Mouse (Mus musculus) T-helper 17 cell (primary cell): ENCODE data around the gene Catsperz.

ENCODE experiments used
- in situ Hi-C, 2 experiments: fragments of 300-600 bp; cut with MboI, MseI; formaldehyde crosslinking; loops; 1 replicate in 1 of 2; 2 replicates in 1 of 2; pipeline ENCODE4 v1.15.1; 2025; ENCODE audit warnings: high pct_unique_total_duplicates in 2 of 2

Catsperz gene

DNA sequence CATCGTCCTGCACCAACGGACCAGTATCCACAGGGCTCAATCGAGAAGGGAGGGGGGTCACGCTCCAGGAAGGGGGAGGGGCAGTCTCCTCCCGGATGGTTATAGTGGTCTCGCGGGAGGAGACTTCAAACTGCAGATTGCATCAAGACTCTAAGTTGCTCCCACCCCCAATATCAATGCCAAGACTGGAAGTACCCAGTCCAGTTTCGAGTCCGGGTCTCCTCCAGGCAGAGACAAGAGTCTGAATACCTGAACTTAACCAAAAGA lies at the start of gene Catsperz:
Gene Catsperz, minus strand, starts transcription at position 74 of the 267 bp plus-strand sequence.
- in situ Hi-C loops: no loop called here

- in situ Hi-C loops: loop anchor here in 1 of 2 experiments (5.0 to 25.0 kb wide), 2 partner anchors 52 to 1938 kb away; partner anchors contain the start of genes B3gat3 and Esrra
Measured at GRCm38 (mm10) chr19:6974211-6975205, 49.3 kb upstream of the Catsperz start, which contains the start of gene Ppp1r14b. Ppp1r14b (plus strand) TSS chr19:6974968.

GRCm38 (mm10) chr19:6973581-6974190 lies 48.5 kb upstream of the Catsperz start:
- in situ Hi-C loops: loop anchor here in 1 of 2 experiments (5.0 kb wide), 1 partner anchor 51 kb away; the partner anchor contains the start of gene Esrra

- in situ Hi-C loops: loop anchor here in 1 of 2 experiments (5.0 kb wide), 1 partner anchor 50 kb away; the partner anchor contains the start of gene Esrra
Measured at GRCm38 (mm10) chr19:6972247-6972917, 47.2 kb upstream of the Catsperz start.

DNA sequence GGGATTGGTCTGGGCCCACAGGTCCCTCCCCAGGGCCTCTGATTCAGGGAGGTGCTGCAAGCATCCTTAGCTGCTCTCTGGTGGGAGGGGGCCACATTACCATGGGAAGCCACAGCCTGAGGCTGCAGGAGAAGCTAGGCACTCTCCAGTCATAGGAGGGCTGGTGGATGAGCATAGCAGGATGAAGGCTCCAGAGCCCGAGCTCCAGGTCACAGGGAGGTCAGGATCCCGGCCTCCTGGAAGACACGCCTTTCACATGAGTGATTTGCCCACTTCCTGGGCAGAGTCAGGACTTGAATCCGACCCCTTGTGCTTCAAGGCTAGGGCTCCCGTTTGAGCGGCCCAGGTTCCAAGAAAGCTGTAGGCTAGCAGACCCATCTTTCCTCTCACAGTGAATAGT lies 46.5 kb upstream of the Catsperz start:
- in situ Hi-C loops: loop anchor here in 1 of 2 experiments (5.0 kb wide), 1 partner anchor 49 kb away; the partner anchor contains the start of gene Esrra

- in situ Hi-C loops: loop anchor here in 1 of 2 experiments (5.0 kb wide), 1 partner anchor 48 kb away; the partner anchor contains the start of gene Esrra
Measured at GRCm38 (mm10) chr19:6970460-6971085, 45.4 kb upstream of the Catsperz start.

- in situ Hi-C loops: loop anchor here in 1 of 2 experiments (5.0 kb wide), 1 partner anchor 48 kb away; the partner anchor contains the start of gene Esrra
Measured at GRCm38 (mm10) chr19:6969665-6970381, 44.6 kb upstream of the Catsperz start.

DNA sequence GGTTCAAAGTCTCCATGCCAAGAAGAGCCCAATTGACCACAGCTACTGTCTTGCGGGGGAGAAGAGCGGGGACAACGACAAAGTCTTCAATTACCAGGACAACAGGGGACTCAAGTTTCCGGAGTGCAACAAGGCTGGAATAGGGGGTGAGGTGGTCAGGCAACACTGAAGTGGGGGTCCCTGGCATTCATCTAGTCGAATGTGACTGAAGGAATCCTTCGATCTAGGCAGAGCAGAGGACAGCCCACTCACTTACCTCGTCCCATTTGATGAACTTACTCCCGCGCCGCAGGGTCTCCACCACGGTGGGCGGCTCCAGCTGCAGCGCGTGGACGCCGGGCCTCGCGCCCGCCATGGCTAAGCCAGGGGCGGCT lies 44.1 kb upstream of the Catsperz start:
- in situ Hi-C loops: no loop called here

GRCm38 (mm10) chr19:6968491-6969271 lies 43.5 kb upstream of the Catsperz start:
- in situ Hi-C loops: no loop called here

- in situ Hi-C loops: loop anchor here in 1 of 2 experiments (10.0 kb wide), 1 partner anchor 552 kb away; no protein-coding TSS in a partner anchor
Measured at GRCm38 (mm10) chr19:6956461-6956860, 31.3 kb upstream of the Catsperz start.

DNA sequence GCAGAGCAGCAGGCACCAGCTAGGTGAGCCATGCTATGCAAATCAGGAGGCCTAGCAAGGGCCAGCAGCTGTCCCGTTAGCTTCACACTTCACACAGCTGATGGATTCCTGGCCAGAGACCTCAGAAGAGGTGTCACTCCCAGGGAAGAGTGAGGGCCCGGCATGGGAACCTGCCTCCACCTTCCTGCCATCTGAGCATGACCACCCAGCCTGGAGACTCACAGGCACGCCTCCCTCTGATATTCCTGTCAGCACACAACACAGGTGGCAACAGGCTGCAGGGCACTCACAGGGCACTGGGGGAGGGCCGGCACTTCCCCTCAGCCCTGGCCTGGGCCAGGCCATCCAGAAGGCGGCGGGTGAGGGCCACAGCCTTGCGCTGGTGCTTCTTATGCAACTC lies 30.2 kb upstream of the Catsperz start:
- in situ Hi-C loops: loop anchor here in 1 of 2 experiments (10.0 kb wide), 1 partner anchor 551 kb away; no protein-coding TSS in a partner anchor

DNA sequence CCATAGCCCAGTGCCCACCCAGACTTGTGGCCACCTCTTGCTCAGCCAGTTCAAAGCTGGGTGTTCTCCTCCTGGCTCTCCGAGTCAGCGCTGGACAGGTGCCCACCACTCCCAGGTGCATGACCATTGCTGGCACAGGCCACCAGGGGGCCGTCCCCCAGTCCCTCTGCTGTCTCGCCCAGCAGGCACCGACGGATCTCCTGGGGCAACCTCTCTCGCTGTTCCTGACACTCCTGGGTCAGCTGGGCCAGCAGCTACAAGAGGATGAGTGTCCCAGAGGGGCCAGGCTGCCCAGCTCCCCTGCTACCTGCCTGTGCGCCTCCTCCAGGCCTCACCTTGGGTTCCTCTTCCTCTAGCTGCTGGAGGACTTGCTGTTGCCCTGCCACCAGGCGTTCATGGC lies 28.9 kb upstream of the Catsperz start:
- in situ Hi-C loops: loop anchor here in 1 of 2 experiments (10.0 kb wide), 1 partner anchor 549 kb away; no protein-coding TSS in a partner anchor

DNA sequence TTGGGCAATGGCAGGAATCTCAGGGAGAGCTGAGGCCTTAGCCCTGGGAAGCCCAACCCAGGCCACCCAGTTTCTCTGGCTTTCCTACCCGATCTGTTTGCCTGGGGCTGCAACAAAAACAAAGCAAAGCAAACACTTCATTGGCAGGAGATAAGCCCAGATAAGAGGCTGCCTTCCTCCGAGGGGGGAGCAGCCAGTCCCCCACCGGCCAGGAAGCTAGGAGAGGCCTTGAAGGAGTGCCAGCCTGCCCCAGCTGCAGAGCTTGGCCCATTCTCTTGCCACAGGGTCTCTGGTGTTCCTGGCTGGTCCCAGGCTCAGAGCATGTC lies 27.5 kb upstream of the Catsperz start:
- in situ Hi-C loops: loop anchor here in 1 of 2 experiments (10.0 kb wide), 1 partner anchor 548 kb away; no protein-coding TSS in a partner anchor

GRCm38 (mm10) chr19:6951994-6952711 lies 27.0 kb upstream of the Catsperz start:
- in situ Hi-C loops: loop anchor here in 1 of 2 experiments (10.0 kb wide), 1 partner anchor 547 kb away; no protein-coding TSS in a partner anchor

DNA sequence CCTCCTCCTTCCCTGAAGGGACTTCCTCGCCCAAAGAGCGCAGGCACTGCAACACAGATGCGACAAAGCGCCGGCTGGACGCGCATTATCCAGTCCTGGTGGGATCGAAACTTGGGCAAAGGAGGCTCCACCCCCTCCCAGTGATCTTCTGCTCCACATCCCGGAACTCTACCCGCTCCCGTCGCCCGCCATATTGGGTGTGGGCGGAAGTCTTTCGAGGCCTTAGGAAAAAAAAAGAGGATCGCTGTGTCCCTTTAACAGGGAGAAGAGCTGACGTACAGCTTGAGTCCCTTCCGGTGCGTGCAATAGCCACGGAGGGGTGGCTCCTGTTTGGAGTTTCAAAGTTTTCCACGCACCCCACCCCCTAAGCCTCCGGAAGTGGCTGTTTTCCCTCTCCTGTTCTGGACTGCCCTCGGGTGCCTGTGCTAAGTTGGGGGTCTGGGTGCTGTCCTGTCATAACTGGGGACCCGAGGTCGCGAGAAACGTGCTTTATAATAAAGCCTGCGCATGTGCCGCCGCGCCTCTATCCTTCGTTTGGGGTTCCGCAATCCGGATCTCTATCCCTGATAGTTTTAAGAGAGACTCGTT lies 26.3 kb upstream of the Catsperz start:
- in situ Hi-C loops: loop anchor here in 1 of 2 experiments (10.0 kb wide), 1 partner anchor 547 kb away; no protein-coding TSS in a partner anchor

DNA sequence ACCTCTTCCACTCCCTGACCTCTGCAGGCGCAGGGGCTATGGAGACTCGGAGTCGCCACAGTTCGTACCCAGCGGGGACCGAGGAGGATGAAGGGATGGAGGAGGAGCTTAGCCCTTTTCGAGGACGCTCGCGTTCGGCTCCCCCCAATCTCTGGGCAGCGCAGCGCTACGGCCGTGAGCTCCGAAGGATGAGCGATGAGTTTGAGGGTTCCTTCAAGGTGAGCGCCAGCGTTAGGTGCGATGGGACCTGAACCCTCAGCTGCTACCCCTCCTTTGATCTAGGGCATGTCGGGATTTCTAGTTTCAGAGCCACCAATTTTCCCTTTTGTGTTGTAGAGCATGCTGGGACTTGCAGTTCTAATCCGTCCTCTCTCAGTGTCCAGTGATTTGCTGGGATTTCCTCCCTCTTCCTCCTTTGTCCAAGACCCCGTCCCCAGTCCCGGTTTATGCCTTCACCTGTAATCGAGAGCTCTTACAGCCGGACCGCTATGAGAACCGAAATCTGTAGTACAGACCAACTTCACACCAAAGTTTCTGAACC lies 25.5 kb upstream of the Catsperz start:
- in situ Hi-C loops: loop anchor here in 1 of 2 experiments (10.0 kb wide), 1 partner anchor 546 kb away; no protein-coding TSS in a partner anchor

DNA sequence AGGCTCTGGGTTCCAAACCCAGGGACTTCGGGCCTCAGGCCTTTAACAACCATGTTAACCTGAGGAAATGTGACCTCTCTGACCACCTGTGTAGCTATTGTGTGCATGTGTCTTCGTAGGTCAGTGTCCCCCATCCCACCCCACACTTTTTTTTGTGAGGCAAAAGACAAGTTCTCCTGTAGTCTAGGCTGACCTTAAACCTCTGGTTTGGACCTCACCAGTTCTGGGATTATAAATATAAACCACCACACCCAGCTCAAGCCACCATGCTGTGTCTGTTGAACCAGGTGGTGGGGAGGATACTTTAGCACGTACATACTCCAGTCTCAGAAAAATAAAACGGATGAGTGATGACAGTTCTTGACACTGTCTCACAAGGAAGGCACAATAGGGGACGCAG lies 24.8 kb upstream of the Catsperz start:
- in situ Hi-C loops: loop anchor here (5.0 to 10.0 kb wide), 2 partner anchors 263 to 545 kb away; no protein-coding TSS in a partner anchor

DNA sequence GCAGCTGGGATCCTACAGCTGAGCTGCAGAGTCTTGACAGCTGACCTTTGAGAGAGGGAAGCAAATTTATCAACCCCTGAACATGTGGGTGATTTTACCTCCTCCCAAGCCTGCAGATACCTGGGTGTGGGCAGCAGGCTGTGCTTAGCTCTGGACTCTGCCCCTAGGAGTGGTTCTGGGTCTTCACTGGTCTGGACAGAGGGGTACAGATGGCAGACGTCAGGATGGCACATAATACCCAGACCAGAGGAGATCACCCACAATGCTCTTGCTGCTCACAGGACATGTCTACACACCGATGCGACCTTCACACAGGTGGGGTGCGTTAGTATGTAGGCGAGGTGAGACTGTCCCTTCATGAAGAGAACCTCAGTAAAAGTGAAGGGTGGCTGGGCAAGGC lies 24.4 kb upstream of the Catsperz start:
- in situ Hi-C loops: loop anchor here in 1 of 2 experiments (5.0 kb wide), 1 partner anchor 262 kb away; no protein-coding TSS in a partner anchor
